Mouse (Mus musculus) megakaryocyte, embryonic 14.5 days (primary cell): ENCODE results near the gene Tagap1.
"Not testable (repeated sequence)": the region's sequence is repeated elsewhere in the genome, so short reads cannot be mapped to it uniquely, and the experiment has no call there.

Experiments used
- FLI1 ChIP-seq: IDR thresholded peaks from 2 replicates; pipeline ENCODE4 v1.6.1; 2012; ENCODE audit warnings: low read length, inconsistent platforms, mixed read lengths
- GATA1 ChIP-seq: IDR thresholded peaks from 3 replicates; pipeline ENCODE4 v1.6.1; 2012; ENCODE audit warnings: mixed read lengths, low read length, inconsistent platforms, borderline replicate concordance

GRCm38 (mm10) chr17:6965364-6965763 is 4.4 kb upstream of the Tagap1 start:
- TF ChIP-seq GATA1, FLI1: not testable (repeated sequence)
